Mouse (Mus musculus): ENCODE data around the gene Sdhb. TPM values are rescaled to one million over a fixed set of nuclear protein-coding genes. Genes with fewer than 3 reads are reported as not detected.

Gene Sdhb
- polyA plus RNA-seq (2021; fragmentation: Nextera tagmentation) = 538 and 582 TPM in 2 replicates
- long read RNA-seq, experiment 1, transcript Sdhb-201 (8 exons, 1,142 nt) = major isoform, 458 of 526 reads
- long read RNA-seq, experiment 1, partial matches to known transcripts = 23 of 526 reads
- long read RNA-seq, experiment 1, other reads (novel, unspliced or antisense) = 44 of 526 reads
- long read RNA-seq, experiment 2, transcript Sdhb-201 (8 exons, 1,142 nt) = major isoform, 211 of 250 reads
- long read RNA-seq, experiment 2, partial matches to known transcripts = 3 of 250 reads
- long read RNA-seq, experiment 2, other reads (novel, unspliced or antisense) = 36 of 250 reads

GRCm38 (mm10) chr4:140960781-140961466 lies at the start of gene Sdhb:
Gene Sdhb, plus strand, starts transcription at chr4:140961203.

GRCm38 (mm10) chr4:140986711-140987395 lies 25.9 kb downstream of the Sdhb start, which contains the start of gene Atp13a2:
Gene Atp13a2, plus strand, starts transcription at chr4:140986873.

GRCm38 (mm10) chr4:141010118-141010517 lies 49.1 kb downstream of the Sdhb start, which contains the start of gene Mfap2:
Gene Mfap2, plus strand, starts transcription at chr4:141010418.

Other genes with a start within 250 kb of the Sdhb start
- not detected in 2 replicates for gene Padi6, start 218.6 kb upstream of the Sdhb start, polyA plus RNA-seq (2021; fragmentation: Nextera tagmentation)
- gene Padi4, start 187.0 kb upstream of the Sdhb start, polyA plus RNA-seq (2021; fragmentation: Nextera tagmentation) = not detected in 2 replicates
- gene Padi3, start 150.6 kb upstream of the Sdhb start, polyA plus RNA-seq (2021; fragmentation: Nextera tagmentation) = not detected in 2 replicates
- not detected in 2 replicates for gene Padi1, start 115.4 kb upstream of the Sdhb start, polyA plus RNA-seq (2021; fragmentation: Nextera tagmentation)
- 6.3 and 8.9 TPM in 2 replicates for gene Padi2, start 54.9 kb upstream of the Sdhb start, polyA plus RNA-seq (2021; fragmentation: Nextera tagmentation)
- 43.6 and 48.5 TPM in 2 replicates for gene Atp13a2, start 25.7 kb downstream of the Sdhb start, polyA plus RNA-seq (2021; fragmentation: Nextera tagmentation)
- 3.4 and 6.0 TPM in 2 replicates for gene Mfap2, start 49.2 kb downstream of the Sdhb start, polyA plus RNA-seq (2021; fragmentation: Nextera tagmentation)
- 3.1 and 4.1 TPM in 2 replicates for gene Crocc, start 99.3 kb downstream of the Sdhb start, polyA plus RNA-seq (2021; fragmentation: Nextera tagmentation)
- 38.2 and 40.9 TPM in 2 replicates for gene Necap2, start 117.2 kb downstream of the Sdhb start, polyA plus RNA-seq (2021; fragmentation: Nextera tagmentation)
- 0.06 and 0.08 TPM in 2 replicates for gene Spata21, start 127.1 kb downstream of the Sdhb start, polyA plus RNA-seq (2021; fragmentation: Nextera tagmentation)
- gene Szrd1, start 178.6 kb downstream of the Sdhb start, polyA plus RNA-seq (2021; fragmentation: Nextera tagmentation) = 9.6 and 11.5 TPM in 2 replicates
- 9.0 and 11.3 TPM in 2 replicates for gene Fbxo42, start 186.7 kb downstream of the Sdhb start, polyA plus RNA-seq (2021; fragmentation: Nextera tagmentation)